Mouse (Mus musculus) MEL (cell line): Measurements from ENCODE around the gene Zbtb8os. TPM values are rescaled to one million over a fixed set of nuclear protein-coding genes. Genes with fewer than 3 reads are reported as not detected.

Experiments
- DNase-seq: peaks from one replicate; pipeline ENCODE4 v3.0.0; 2011; ENCODE audit warnings: low read depth, low spot score
- H3K27ac ChIP-seq: 2 replicates; pipeline ENCODE4 v1.5.1; 2012; ENCODE audit warnings: low read depth, mild to moderate bottlenecking, control low read depth, low read length, moderate library complexity; ENCODE audit not compliant: control insufficient read depth
- H3K27me3 ChIP-seq, 2 experiments: fragments of 150-350 bp in 1 of 2; sonication (generic) in 1 of 2; 2 replicates each; pipeline ENCODE4 v1.6.1; 2012; ENCODE audit warnings: low read length in 2 of 2, mild to moderate bottlenecking in 2 of 2, improper control_type of control experiment in 1 of 2, moderate library complexity in 1 of 2; ENCODE audit not compliant: insufficient read depth in 2 of 2, control insufficient read depth in 1 of 2
- H3K36me3 ChIP-seq, 2 experiments: 2 replicates each; pipeline ENCODE4 v1.6.1; 2012 to 2014; ENCODE audit warnings: low read length in 2 of 2, improper control_type of control experiment in 1 of 2, inconsistent platforms in 1 of 2, mild to moderate bottlenecking in 1 of 2; ENCODE audit not compliant: insufficient read depth in 2 of 2, control insufficient read depth in 1 of 2
- H3K4me1 ChIP-seq, 2 experiments: fragments of 150-350 bp in 1 of 2; sonication (generic) in 1 of 2; 2 replicates each; pipeline ENCODE4 v1.6.1; 2012; ENCODE audit warnings: low read length in 2 of 2, improper control_type of control experiment in 1 of 2, mild to moderate bottlenecking in 1 of 2; ENCODE audit not compliant: insufficient read depth in 2 of 2, control insufficient read depth in 1 of 2
- H3K4me3 ChIP-seq, 2 experiments: fragments of 150-350 bp in 1 of 2; sonication (generic) in 1 of 2; 2 replicates each; pipeline ENCODE4 v1.5.1; 2012; ENCODE audit warnings: low read depth in 2 of 2, low read length in 2 of 2, mild to moderate bottlenecking in 2 of 2, moderate library complexity in 2 of 2, control low read depth in 1 of 2, improper control_type of control experiment in 1 of 2; ENCODE audit not compliant: control insufficient read depth in 1 of 2, insufficient read depth in 1 of 2
- H3K79me2 ChIP-seq: 2 replicates; pipeline ENCODE4 v1.6.1; 2012; ENCODE audit warnings: mild to moderate bottlenecking, low read length, moderate library complexity; ENCODE audit not compliant: control insufficient read depth, poor library complexity, insufficient read depth
- H3K9ac ChIP-seq: 2 replicates; pipeline ENCODE4 v1.6.1; 2012; ENCODE audit warnings: low read depth, mild to moderate bottlenecking, control low read depth, low read length, moderate library complexity; ENCODE audit not compliant: control insufficient read depth, poor library complexity, severe bottlenecking
- H3K9me3 ChIP-seq: fragments of 150-350 bp; sonication (generic); replicated peaks from 2 replicates; pipeline ENCODE4 v1.6.1; 2012; ENCODE audit warnings: mild to moderate bottlenecking, low read length, improper control_type of control experiment, moderate library complexity; ENCODE audit not compliant: insufficient read depth
- BHLHE40 ChIP-seq: IDR thresholded peaks from 2 replicates; pipeline ENCODE4 v1.6.1; 2012; ENCODE audit warnings: low read depth, mild to moderate bottlenecking, inconsistent platforms, low read length, improper control_type of control experiment, borderline replicate concordance
- CTCF ChIP-seq, 3 experiments: IDR thresholded peaks in 2 of 3; conservative IDR thresholded peaks in 1 of 3; 2 replicates each; pipeline ENCODE4 v1.5.1; 2011 to 2012; ENCODE audit warnings: low read length in 3 of 3, low read depth in 2 of 3, mild to moderate bottlenecking in 2 of 3, improper control_type of control experiment in 1 of 3, inconsistent platforms in 1 of 3, mixed read lengths in 1 of 3, moderate library complexity in 1 of 3; ENCODE audit not compliant: control insufficient read depth in 1 of 3, insufficient read depth in 1 of 3, poor library complexity in 1 of 3, severe bottlenecking in 1 of 3
- ELF1 ChIP-seq: IDR thresholded peaks from 2 replicates; pipeline ENCODE4 v1.6.1; 2014; ENCODE audit warnings: low read depth, mild to moderate bottlenecking, inconsistent platforms, low read length, improper control_type of control experiment, moderate library complexity
- EP300 ChIP-seq, 2 experiments: IDR thresholded peaks; 2 replicates each; pipeline ENCODE4 v1.6.1; 2011; ENCODE audit warnings: improper control_type of control experiment in 2 of 2, low read length in 2 of 2, low read depth in 1 of 2, mild to moderate bottlenecking in 1 of 2
- GATA1 ChIP-seq: IDR thresholded peaks from 2 replicates; pipeline ENCODE4 v1.6.1; 2011; ENCODE audit warnings: low read depth, low read length, improper control_type of control experiment
- HCFC1 ChIP-seq: IDR thresholded peaks from 2 replicates; pipeline ENCODE4 v1.6.1; 2012; ENCODE audit warnings: low read depth, mild to moderate bottlenecking, inconsistent platforms, low read length, improper control_type of control experiment, moderate library complexity
- JUND ChIP-seq: IDR thresholded peaks from 2 replicates; pipeline ENCODE4 v1.6.1; 2011; ENCODE audit warnings: low read depth, mild to moderate bottlenecking, improper control_type of control experiment, low read length
- KAT2A ChIP-seq: conservative IDR thresholded peaks from 2 replicates; pipeline ENCODE4 v1.6.1; 2012; ENCODE audit warnings: low read depth, low read length, improper control_type of control experiment, inconsistent platforms
- MAFK ChIP-seq: IDR thresholded peaks from 2 replicates; pipeline ENCODE4 v1.6.1; 2011; ENCODE audit warnings: low read depth, mild to moderate bottlenecking, low read length, improper control_type of control experiment, borderline replicate concordance
- MEF2A ChIP-seq: IDR thresholded peaks from 2 replicates; pipeline ENCODE4 v1.6.1; 2014; ENCODE audit warnings: low read depth, mild to moderate bottlenecking, inconsistent platforms, low read length, improper control_type of control experiment; ENCODE audit not compliant: poor library complexity, insufficient replicate concordance, severe bottlenecking; ENCODE audit errors: extremely low read depth
- MXI1 ChIP-seq: IDR thresholded peaks from 2 replicates; pipeline ENCODE4 v1.6.1; 2011; ENCODE audit warnings: mild to moderate bottlenecking, low read depth, low read length, improper control_type of control experiment
- MYB ChIP-seq: IDR thresholded peaks from 2 replicates; pipeline ENCODE4 v1.6.1; 2011; ENCODE audit warnings: mild to moderate bottlenecking, low read depth, low read length, improper control_type of control experiment
- NRF1 ChIP-seq: IDR thresholded peaks from 2 replicates; pipeline ENCODE4 v1.6.1; 2014; ENCODE audit warnings: low read depth, mild to moderate bottlenecking, inconsistent platforms, low read length, improper control_type of control experiment, moderate library complexity; ENCODE audit not compliant: poor library complexity, insufficient read depth, severe bottlenecking
- POLR2A ChIP-seq, 2 experiments: IDR thresholded peaks; 2 replicates each; pipeline ENCODE4 v1.6.1; 2011 to 2012; ENCODE audit warnings: low read length in 2 of 2, mild to moderate bottlenecking in 2 of 2, control low read depth in 1 of 2, improper control_type of control experiment in 1 of 2, low read depth in 1 of 2, moderate library complexity in 1 of 2; ENCODE audit not compliant: control insufficient read depth in 1 of 2, insufficient read depth in 1 of 2, poor library complexity in 1 of 2
- POLR2AphosphoS2 ChIP-seq: IDR thresholded peaks from 2 replicates; pipeline ENCODE4 v1.6.1; 2011; ENCODE audit warnings: low read length, improper control_type of control experiment
- POLR2AphosphoS5 ChIP-seq: IDR thresholded peaks from 2 replicates; pipeline ENCODE4 v1.6.1; 2012; ENCODE audit warnings: low read depth, borderline replicate concordance, mild to moderate bottlenecking, inconsistent platforms, low read length, moderate library complexity, mixed read lengths
- SMC3 ChIP-seq: IDR thresholded peaks from 2 replicates; pipeline ENCODE4 v1.6.1; 2011; ENCODE audit warnings: low read depth, low read length, improper control_type of control experiment
- TAL1 ChIP-seq: IDR thresholded peaks from 2 replicates; pipeline ENCODE4 v1.6.1; 2012; ENCODE audit warnings: mild to moderate bottlenecking, inconsistent platforms, low read length, moderate library complexity, mixed read lengths
- TBP ChIP-seq: IDR thresholded peaks from 2 replicates; pipeline ENCODE4 v1.8.0; 2011; ENCODE audit warnings: low read depth, low read length, improper control_type of control experiment
- TCF12 ChIP-seq: IDR thresholded peaks from 2 replicates; pipeline ENCODE4 v1.6.1; 2014; ENCODE audit warnings: low read depth, mild to moderate bottlenecking, inconsistent platforms, low read length, improper control_type of control experiment, moderate library complexity
- USF1 ChIP-seq: IDR thresholded peaks from 2 replicates; pipeline ENCODE4 v1.6.1; 2014; ENCODE audit warnings: low read depth, mild to moderate bottlenecking, inconsistent platforms, low read length, improper control_type of control experiment, moderate library complexity
- USF2 ChIP-seq, 2 experiments: IDR thresholded peaks; 2 replicates each; pipeline ENCODE4 v1.6.1; 2011 to 2012; ENCODE audit warnings: improper control_type of control experiment in 2 of 2, low read length in 2 of 2, borderline replicate concordance in 1 of 2, inconsistent platforms in 1 of 2, low read depth in 1 of 2, mild to moderate bottlenecking in 1 of 2; ENCODE audit not compliant: insufficient read depth in 1 of 2
- ZKSCAN1 ChIP-seq: IDR thresholded peaks from 2 replicates; pipeline ENCODE4 v1.6.1; 2012; ENCODE audit warnings: low read depth, mild to moderate bottlenecking, inconsistent platforms, low read length, improper control_type of control experiment, moderate library complexity
- ZNF384 ChIP-seq: IDR thresholded peaks from 2 replicates; pipeline ENCODE4 v1.6.1; 2012; ENCODE audit warnings: low read depth, mild to moderate bottlenecking, inconsistent platforms, low read length, improper control_type of control experiment
- polyA plus RNA-seq, 2 experiments: library from polyadenylated mRNA; stranded (reverse) in 1 of 2; unstranded in 1 of 2; fragments of >175 nt in 1 of 2; fragments of >200 nt in 1 of 2; gene quantifications; 2 replicates each; pipeline versions ENCODE4 v1.2.1 to v1.2.4; 2012; ENCODE audit warnings: low replicate concordance in 2 of 2, low read depth in 1 of 2; ENCODE audit not compliant: insufficient read length in 2 of 2, insufficient read depth in 1 of 2, missing spikeins in 1 of 2
- total RNA-seq: library from RNA; depleted of rRNA; stranded (reverse); fragments of 300-350 nt; gene quantifications from 2 replicates; pipeline ENCODE4 v1.2.3, GENCODE M21; 2012

Zbtb8os gene
- total and polyA plus RNA-seq, 3 experiments, result 16.7 to 22.6 TPM; not detected in 1

DNA sequence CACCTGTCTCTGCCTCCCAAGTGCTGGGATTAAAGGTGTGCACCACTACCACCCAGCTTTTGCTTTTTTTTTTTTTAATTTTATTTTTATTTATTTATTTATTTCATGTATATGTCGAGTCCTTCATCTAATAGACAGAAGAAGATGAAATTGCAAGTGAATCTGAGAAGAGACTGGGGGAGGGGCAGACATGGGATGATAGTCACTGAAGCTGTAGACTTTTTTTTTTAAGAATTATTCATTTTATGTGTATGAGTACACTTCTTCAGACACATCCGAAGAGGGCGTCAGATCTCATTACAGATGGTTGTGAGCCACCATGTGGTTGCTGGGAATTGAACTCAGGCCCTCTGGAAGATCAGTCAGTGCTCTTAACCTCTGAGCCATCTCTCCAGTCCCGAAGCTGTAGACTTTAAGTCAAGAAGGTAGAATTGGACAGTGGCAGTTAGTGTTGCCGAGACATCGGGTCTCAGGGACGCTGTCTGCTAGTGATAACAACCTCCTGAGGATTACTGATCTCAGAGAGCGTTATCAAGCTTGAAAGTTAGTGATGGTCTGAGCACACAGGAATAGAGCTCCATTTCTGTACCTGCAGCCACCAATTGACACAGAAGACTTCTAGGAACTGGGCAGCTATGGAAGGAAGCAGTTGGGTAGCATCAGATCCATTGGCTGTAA is 50.9 kb downstream of the Zbtb8os start (continued):
- TF ChIP-seq ZNF384 (peak; percentile 78), POLR2AphosphoS2 (no peak), SMC3 (no peak), JUND (no peak), MXI1 (0 out of 2 replicates have a peak, but pooled peaks have one; percentile 42), KAT2A (no peak; the same call in 1 of the 2 replicates), MAFK (no peak), HCFC1 (no peak), ZKSCAN1 (no peak), ELF1 (peak; percentile 28; the same call in 1 of the 2 replicates), TAL1 (peak; percentile 65), EP300 (IDR thresholded peaks at IDR 0.05; ENCODE audit: low read depth in 1 of 2, low read length in 2 of 2) (peak; percentile 60 to 85; a peak in 3 of 4 replicates), TCF12 (peak; percentile 89), CTCF (IDR thresholded peaks at IDR 0.05 in 2 of 3, conservative IDR thresholded peaks at IDR 0.05 in 1 of 3; ENCODE audit: control insufficient read depth in 1 of 3, insufficient read depth in 1 of 3, low read depth in 2 of 3, low read length in 3 of 3, poor library complexity in 1 of 3, severe bottlenecking in 1 of 3) (no peak; a peak in 1 of 6 replicates), MYB (peak; percentile 36; the same call in 1 of the 2 replicates), MEF2A (no peak), USF2 (IDR thresholded peaks at IDR 0.05; ENCODE audit: borderline replicate concordance in 1 of 2, insufficient read depth in 1 of 2, low read depth in 1 of 2, low read length in 2 of 2) (no peak), POLR2AphosphoS5 (no peak), GATA1 (peak; percentile 81), POLR2A (IDR thresholded peaks at IDR 0.05; ENCODE audit: control insufficient read depth in 1 of 2, insufficient read depth in 1 of 2, low read depth in 1 of 2, low read length in 2 of 2, poor library complexity in 1 of 2) (no peak), TBP (peak; percentile 97)

DNA sequence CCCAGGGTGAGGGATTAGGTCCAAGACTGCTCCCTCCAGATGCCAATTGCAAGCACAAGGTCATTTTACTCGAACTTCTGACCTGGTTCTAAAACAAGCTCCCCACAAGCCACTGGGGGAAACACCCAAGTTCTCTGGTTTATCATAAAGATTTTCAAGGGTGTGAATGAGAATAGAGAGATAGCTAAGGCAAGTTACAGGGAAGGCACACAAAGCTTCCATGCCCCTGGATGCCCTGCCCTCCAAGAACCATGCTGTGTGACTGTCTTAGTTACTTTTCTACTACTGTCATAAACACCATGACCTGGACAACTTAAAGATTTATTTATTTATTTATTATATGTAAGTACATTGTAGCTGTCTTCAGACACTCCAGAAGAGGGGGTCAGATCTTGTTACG is 51.5 kb downstream of the Zbtb8os start:
- H3K4me1 ChIP-seq, result peaks cover 0 to 17% of the 10 kb centered on the region in 2 experiments; a peak in 3 of 4 replicates
- no peaks in the 10 kb centered on the region for H3K79me2 ChIP-seq
- peaks cover 0 to 7% of the 10 kb centered on the region in 2 experiments; a peak in 2 of 4 replicates for H3K36me3 ChIP-seq
- H3K9ac ChIP-seq, result no peak overlapping the region
- no peaks in the 10 kb centered on the region for H3K9me3 ChIP-seq
- peak; percentile 46 for DNase-seq
- no peaks in the 10 kb centered on the region for H3K27me3 ChIP-seq
- H3K27ac ChIP-seq, result peak overlapping the region; percentile 54
- TF ChIP-seq MAFK, result no peak
- no peak for TF ChIP-seq ELF1
- no peak for TF ChIP-seq BHLHE40
- 0 out of 2 replicates have a peak, but pooled peaks have one; percentile 4 for TF ChIP-seq MXI1
- TF ChIP-seq USF1, result no peak
- no peak for TF ChIP-seq NRF1
- no peak for TF ChIP-seq POLR2AphosphoS2
- TF ChIP-seq, all 39 proteins: peak for 1
- no peak overlapping the region for H3K4me3 ChIP-seq
